Mouse (Mus musculus) testis, adult 10 weeks (tissue): ENCODE measurements around the gene Sult2b1. TPM values are rescaled to one million over a fixed set of nuclear protein-coding genes. Genes with fewer than 3 reads are reported as not detected.

Experiments
- polyA plus RNA-seq: library from polyadenylated mRNA; stranded (reverse); fragments of 350-450 nt; fragmentation: Illumina TruSeq; extraction: RNeasy Lipid Tissue Mini Kit (QIAGEN cat#74804); gene quantifications from one replicate; pipeline ENCODE4 v1.2.3, GENCODE M21; 2014; ENCODE audit warnings: low read depth, low replicate concordance

Gene Sult2b1
- polyA plus RNA-seq, 1 experiment from 2014 or later = 2.8 TPM

Other genes starting within 250 kb of the Sult2b1 start
- gene Hsd17b14, start 229.8 kb downstream of the Sult2b1 start, polyA plus RNA-seq = not detected
- 4.4 TPM for gene Bcat2, start 214.5 kb downstream of the Sult2b1 start, polyA plus RNA-seq
- not detected for gene Fgf21, start 169.2 kb downstream of the Sult2b1 start, polyA plus RNA-seq
- gene Fut1, start 167.4 kb downstream of the Sult2b1 start, polyA plus RNA-seq = not detected
- 55.9 TPM for gene Izumo1, start 162.9 kb downstream of the Sult2b1 start, polyA plus RNA-seq
- not detected for gene Rasip1, start 157.2 kb downstream of the Sult2b1 start, polyA plus RNA-seq
- gene Mamstr, start 144.7 kb downstream of the Sult2b1 start, polyA plus RNA-seq = 0.11 TPM
- 0.17 TPM for gene Fut2, start 118.3 kb downstream of the Sult2b1 start, polyA plus RNA-seq
- not detected for gene Ntn5, start 100.6 kb downstream of the Sult2b1 start, polyA plus RNA-seq
- 1.2 TPM for gene Sec1, start 90.3 kb downstream of the Sult2b1 start, polyA plus RNA-seq
- not detected for gene Car11, start 84.8 kb downstream of the Sult2b1 start, polyA plus RNA-seq
- gene Dbp, start 79.6 kb downstream of the Sult2b1 start, polyA plus RNA-seq = 2.3 TPM
- 0.69 TPM for gene Rpl18, start 69.2 kb downstream of the Sult2b1 start, polyA plus RNA-seq
- 0.57 TPM for gene Sphk2, start 66.7 kb downstream of the Sult2b1 start, polyA plus RNA-seq
- gene Fam83e, start 63.5 kb downstream of the Sult2b1 start, polyA plus RNA-seq = 23.8 TPM
- 0.35 TPM for gene Spaca4, start 58.9 kb downstream of the Sult2b1 start, polyA plus RNA-seq
- not detected for gene Lmtk3, start 931 bp downstream of the Sult2b1 start, polyA plus RNA-seq
- gene Cyth2, start 29.9 kb upstream of the Sult2b1 start, polyA plus RNA-seq = 69.6 TPM
- gene Kcnj14, start 40.1 kb upstream of the Sult2b1 start, polyA plus RNA-seq = not detected
- gene Grwd1, start 46.3 kb upstream of the Sult2b1 start, polyA plus RNA-seq = 1.2 TPM
- gene Kdelr1, start 88.1 kb upstream of the Sult2b1 start, polyA plus RNA-seq = 20.4 TPM
- gene Grin2d, start 93.7 kb upstream of the Sult2b1 start, polyA plus RNA-seq = 0.99 TPM
- 46.7 TPM for gene Syngr4, start 112.0 kb upstream of the Sult2b1 start, polyA plus RNA-seq
- gene Tmem143, start 112.3 kb upstream of the Sult2b1 start, polyA plus RNA-seq = 0.35 TPM
- gene Emp3, start 136.7 kb upstream of the Sult2b1 start, polyA plus RNA-seq = 1.3 TPM
- gene Ccdc114, start 139.4 kb upstream of the Sult2b1 start, polyA plus RNA-seq = 2.9 TPM
- gene Abcc6, start 245.6 kb upstream of the Sult2b1 start, polyA plus RNA-seq = not detected
- 6.3 TPM for gene Nomo1, start 249.0 kb upstream of the Sult2b1 start, polyA plus RNA-seq